Mouse (Mus musculus): ENCODE measurements at regions not wholly inside any gene's neighbourhood (a gene's known extent, or its start where the extent isn't known, plus 50 kb on each side); places are given as distances from the start of the nearest gene placed in this dataset.

DNA sequence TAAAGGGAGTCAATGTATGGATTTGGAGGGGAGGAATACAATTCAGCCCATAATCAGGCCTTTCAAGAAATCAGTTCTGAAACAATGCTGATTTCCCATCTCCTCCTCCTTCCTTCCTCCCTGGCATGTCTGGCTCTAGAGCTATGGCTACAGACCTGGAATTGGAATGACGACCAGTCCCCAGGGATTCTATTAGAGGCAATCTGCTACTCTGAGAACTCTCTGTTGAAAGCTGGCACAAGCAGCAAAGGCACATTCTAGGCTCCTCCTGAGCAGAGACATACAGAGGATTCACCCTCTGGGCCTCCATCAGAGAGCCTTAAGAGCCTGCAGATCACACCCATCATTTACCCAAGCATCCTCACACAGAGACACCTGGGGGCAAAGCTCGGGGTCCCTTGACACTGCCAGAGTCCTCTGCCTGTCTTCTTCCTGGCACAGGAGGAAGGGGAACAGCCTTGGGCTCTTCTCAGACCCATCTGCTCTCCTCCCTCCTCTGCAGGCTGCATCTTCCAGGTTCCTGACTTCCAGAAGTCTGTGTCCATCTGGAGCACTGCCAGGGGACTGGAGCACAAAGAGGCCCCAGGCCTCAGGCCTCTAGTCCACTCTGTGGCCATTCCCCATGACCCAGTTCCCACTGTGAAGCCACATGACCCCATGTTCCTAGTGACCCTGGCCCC, 176.2 kb downstream of the Rybp start:
- Histone ChIP-seq H3K36me3 (ENCODE audit: control insufficient read depth, insufficient read depth, low read length) (no peaks in the 10 kb centered on the region), H3K27ac (ENCODE audit: low read length) (no peak overlapping the region), H3K9me3 (ENCODE audit: control insufficient read depth, low read length) (no peaks in the 10 kb centered on the region), H3K4me1 (replicated peaks; ENCODE audit: control insufficient read depth, insufficient read depth, low read length) (peaks cover 11% of the 10 kb centered on the region), H3K4me3 (ENCODE audit: low read length) (no peak overlapping the region), H3K9ac (ENCODE audit: low read length) (no peak overlapping the region), H3K4me2 (ENCODE audit: low read depth, low read length) (no peak overlapping the region), H3K27me3 (ENCODE audit: control insufficient read depth, insufficient read depth, low read depth, low read length) (no peaks in the 10 kb centered on the region)
- no peak for ATAC-seq (ENCODE audit: low read depth)
- WGBS, result 68% methylated on average over 2 of the region's 2 CpGs

DNA sequence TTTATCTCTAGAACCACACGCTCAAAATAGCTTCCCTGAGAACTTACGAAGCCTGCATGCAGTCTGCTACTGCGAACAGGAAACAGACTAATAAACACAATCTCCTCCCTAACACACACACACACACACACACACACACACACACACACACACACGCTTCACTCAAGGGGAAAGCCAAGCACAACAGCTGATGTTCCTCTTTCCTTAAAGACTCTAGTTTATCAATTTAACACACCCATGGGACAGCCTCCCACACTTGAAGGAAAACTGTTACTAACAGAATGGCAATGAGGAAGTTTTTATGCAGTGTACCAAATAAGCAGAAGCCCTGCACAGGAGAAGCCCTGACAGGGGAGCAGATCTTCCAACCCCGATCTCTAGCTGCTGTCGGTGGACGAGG, 177.3 kb downstream of the Rybp start:
- WGBS, result 28% methylated on average over 7 of the region's 7 CpGs
- peak; percentile 77 for ATAC-seq (ENCODE audit: low read depth)
- Histone ChIP-seq H3K27me3 (ENCODE audit: control insufficient read depth, insufficient read depth, low read depth, low read length) (no peaks in the 10 kb centered on the region), H3K36me3 (ENCODE audit: control insufficient read depth, insufficient read depth, low read length) (no peaks in the 10 kb centered on the region), H3K9me3 (ENCODE audit: control insufficient read depth, low read length) (no peaks in the 10 kb centered on the region), H3K4me1 (replicated peaks; ENCODE audit: control insufficient read depth, insufficient read depth, low read length) (peaks cover 11% of the 10 kb centered on the region), H3K4me2 (ENCODE audit: low read depth, low read length) (no peak overlapping the region), H3K9ac (ENCODE audit: low read length) (no peak overlapping the region), H3K4me3 (ENCODE audit: low read length) (no peak overlapping the region), H3K27ac (ENCODE audit: low read length) (no peak overlapping the region)

DNA sequence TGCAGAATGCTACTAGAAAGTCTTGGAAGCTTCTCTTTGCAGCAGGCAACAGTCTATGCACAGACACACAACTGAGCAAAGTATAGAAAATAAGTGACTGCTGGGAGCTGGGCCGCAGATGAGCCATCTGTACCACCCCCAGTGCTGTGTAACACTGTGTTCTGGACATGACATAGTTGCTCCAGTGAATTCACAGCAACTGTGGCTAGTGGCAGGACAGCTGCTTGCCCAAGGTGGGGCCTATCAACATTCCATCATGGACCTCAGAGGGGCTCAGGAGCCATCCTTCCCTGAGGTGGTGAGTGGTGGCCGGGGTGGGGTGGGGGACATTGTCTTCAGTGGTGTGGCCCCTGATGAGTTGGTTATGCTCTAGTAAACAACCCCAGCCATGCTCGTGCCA, 177.9 kb downstream of the Rybp start:
- Histone ChIP-seq H3K4me3 (ENCODE audit: low read length) (no peak overlapping the region), H3K9ac (ENCODE audit: low read length) (no peak overlapping the region), H3K9me3 (ENCODE audit: control insufficient read depth, low read length) (no peaks in the 10 kb centered on the region), H3K4me1 (replicated peaks; ENCODE audit: control insufficient read depth, insufficient read depth, low read length) (peaks cover 11% of the 10 kb centered on the region), H3K36me3 (ENCODE audit: control insufficient read depth, insufficient read depth, low read length) (no peaks in the 10 kb centered on the region), H3K27ac (ENCODE audit: low read length) (0 out of 2 replicates have a peak overlapping the region, but pooled peaks have one; percentile 12), H3K4me2 (ENCODE audit: low read depth, low read length) (no peak overlapping the region), H3K27me3 (ENCODE audit: control insufficient read depth, insufficient read depth, low read depth, low read length) (no peaks in the 10 kb centered on the region)
- WGBS, result 69% methylated on average over 3 of the region's 3 CpGs
- ATAC-seq (ENCODE audit: low read depth), result no peak; the same call in 1 of the 2 replicates

DNA sequence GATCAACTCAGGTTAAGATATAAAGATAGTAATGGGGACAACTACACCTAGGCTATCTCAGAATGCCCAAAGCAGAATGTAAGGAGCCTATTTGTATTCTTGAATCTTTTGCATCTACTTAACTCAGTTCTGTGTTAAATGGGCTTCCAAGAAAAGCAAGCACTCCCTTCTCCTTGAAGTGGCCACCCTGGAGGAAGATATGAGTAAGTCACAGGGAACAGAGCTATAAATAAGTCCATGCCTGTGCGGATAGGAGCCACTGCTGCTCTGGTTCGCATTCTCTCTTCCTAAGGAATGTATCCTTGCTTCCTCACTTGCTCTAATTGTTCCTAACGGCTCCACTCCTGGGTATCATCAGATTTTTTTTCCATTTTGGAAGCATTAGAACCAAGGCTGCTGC, 179.8 kb downstream of the Rybp start:
- Histone ChIP-seq H3K9ac (ENCODE audit: low read length) (no peak overlapping the region), H3K9me3 (ENCODE audit: control insufficient read depth, low read length) (no peaks in the 10 kb centered on the region), H3K4me2 (ENCODE audit: low read depth, low read length) (no peak overlapping the region), H3K27me3 (ENCODE audit: control insufficient read depth, insufficient read depth, low read depth, low read length) (no peaks in the 10 kb centered on the region), H3K4me3 (ENCODE audit: low read length) (no peak overlapping the region), H3K36me3 (ENCODE audit: control insufficient read depth, insufficient read depth, low read length) (no peaks in the 10 kb centered on the region), H3K4me1 (replicated peaks; ENCODE audit: control insufficient read depth, insufficient read depth, low read length) (peaks cover 18% of the 10 kb centered on the region), H3K27ac (ENCODE audit: low read length) (no peak overlapping the region)
- WGBS, result 56% methylated on average over 3 of the region's 3 CpGs
- no peak for ATAC-seq (ENCODE audit: low read depth)

DNA sequence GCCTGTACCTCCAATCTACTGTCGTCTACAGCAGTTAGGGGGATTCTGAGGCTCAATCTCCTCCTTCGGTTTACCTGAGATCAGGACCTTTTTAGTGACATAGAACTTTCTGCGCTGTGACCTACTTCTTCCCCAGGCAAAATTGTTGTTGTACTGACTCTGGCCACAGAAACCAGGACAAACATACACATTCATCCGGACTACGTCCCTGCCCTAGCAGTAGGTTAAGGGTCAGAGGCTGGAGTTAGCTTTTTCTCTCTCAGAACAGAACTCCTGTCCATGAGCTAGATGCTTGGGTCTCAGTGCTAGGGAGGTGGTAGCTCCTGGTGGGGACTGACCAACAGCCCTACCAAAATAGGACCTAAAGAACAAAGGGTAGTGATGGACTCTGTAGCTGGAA, 180.2 kb downstream of the Rybp start:
- Histone ChIP-seq H3K9ac (ENCODE audit: low read length) (no peak overlapping the region), H3K4me3 (ENCODE audit: low read length) (no peak overlapping the region), H3K36me3 (ENCODE audit: control insufficient read depth, insufficient read depth, low read length) (no peaks in the 10 kb centered on the region), H3K27ac (ENCODE audit: low read length) (no peak overlapping the region), H3K4me1 (replicated peaks; ENCODE audit: control insufficient read depth, insufficient read depth, low read length) (peaks cover 21% of the 10 kb centered on the region), H3K4me2 (ENCODE audit: low read depth, low read length) (no peak overlapping the region), H3K27me3 (ENCODE audit: control insufficient read depth, insufficient read depth, low read depth, low read length) (no peaks in the 10 kb centered on the region), H3K9me3 (ENCODE audit: control insufficient read depth, low read length) (no peaks in the 10 kb centered on the region)
- 84% methylated on average over 5 of the region's 5 CpGs for WGBS
- ATAC-seq (ENCODE audit: low read depth), result no peak

DNA sequence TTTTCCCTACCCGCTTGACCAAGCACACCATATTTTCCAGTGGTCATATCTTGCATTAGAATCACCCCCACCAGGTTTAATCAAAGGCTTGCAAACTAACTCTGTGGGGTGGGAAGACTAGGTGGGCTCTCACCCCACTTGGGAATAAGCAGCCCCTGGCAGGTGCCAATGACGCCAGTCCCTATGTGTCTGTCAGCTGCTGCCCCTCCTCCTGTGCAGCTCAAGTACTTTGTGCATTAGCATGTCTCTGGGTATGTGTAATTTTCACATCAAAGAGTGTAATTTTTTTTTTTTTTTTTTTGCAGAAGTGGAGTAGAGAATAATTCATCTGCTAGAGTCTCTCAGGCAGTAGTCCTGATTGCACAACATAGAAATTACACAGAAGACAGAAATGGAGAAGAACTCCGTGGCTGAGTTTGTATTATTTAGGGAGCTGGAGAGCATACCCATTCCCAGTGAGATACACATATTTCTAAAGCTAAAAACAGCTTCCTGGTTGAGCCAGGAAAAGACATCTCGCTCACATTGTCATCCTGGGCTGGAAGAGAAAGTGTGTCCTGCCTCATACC, 186.6 kb downstream of the Rybp start:
- no peak overlapping the region for H3K27ac ChIP-seq (ENCODE audit: low read length)
- 57% methylated on average over 4 of the region's 4 CpGs for WGBS
- no peaks in the 10 kb centered on the region for H3K9me3 ChIP-seq (ENCODE audit: control insufficient read depth, low read length)

DNA sequence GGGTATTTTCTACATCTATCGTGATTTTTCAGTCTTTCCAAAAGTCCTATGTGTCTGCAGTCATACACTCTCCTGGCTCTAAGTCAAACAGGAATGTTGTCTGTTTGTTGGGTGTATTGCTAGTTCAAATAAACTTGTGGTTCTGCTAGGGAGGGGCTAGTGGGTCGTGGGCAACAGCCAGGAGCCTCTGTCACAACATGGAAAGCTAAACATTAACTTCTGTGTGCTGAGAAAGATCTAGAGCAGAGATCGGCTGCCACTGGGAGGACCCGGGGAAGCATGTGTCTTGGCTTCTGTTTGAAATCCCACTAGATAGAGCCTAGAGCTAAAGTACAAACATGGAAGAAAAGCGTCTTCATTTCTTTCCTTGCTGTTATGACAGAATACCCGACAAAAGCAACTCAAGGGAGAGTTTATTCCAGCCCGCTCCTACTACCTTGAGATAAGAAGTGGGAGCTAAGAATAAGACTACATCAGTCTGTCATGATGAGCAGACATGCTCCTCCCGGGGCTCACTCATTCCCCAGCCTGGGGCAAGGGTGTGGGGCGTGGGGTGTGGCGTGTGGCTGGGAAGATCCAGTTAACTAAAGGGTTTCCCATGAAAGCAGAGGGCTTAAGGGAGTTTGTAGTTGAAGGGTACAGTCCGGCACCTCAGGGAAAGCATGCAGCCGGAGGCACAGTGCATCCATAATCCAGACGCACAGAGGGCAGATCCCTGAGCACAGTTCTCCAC, 190.7 kb downstream of the Rybp start:
- no peak overlapping the region for H3K4me3 ChIP-seq (ENCODE audit: low read length)
- H3K36me3 ChIP-seq (ENCODE audit: control insufficient read depth, insufficient read depth, low read length), result no peaks in the 10 kb centered on the region
- H3K4me1 ChIP-seq (replicated peaks; ENCODE audit: control insufficient read depth, insufficient read depth, low read length), result peaks cover 4% of the 10 kb centered on the region; the same call in 1 of the 2 replicates
- whole genome bisulfite sequencing, result 52% methylated on average over 13 of the region's 13 CpGs
- H3K9me3 ChIP-seq (ENCODE audit: control insufficient read depth, low read length), result no peaks in the 10 kb centered on the region
- H3K4me2 ChIP-seq (ENCODE audit: low read depth, low read length), result no peak overlapping the region
- no peak overlapping the region for H3K9ac ChIP-seq (ENCODE audit: low read length)
- no peaks in the 10 kb centered on the region for H3K27me3 ChIP-seq (ENCODE audit: control insufficient read depth, insufficient read depth, low read depth, low read length)
- no peak overlapping the region for H3K27ac ChIP-seq (ENCODE audit: low read length)
- ATAC-seq (ENCODE audit: low read depth), result no peak

More for the DNA sequence above, 186.6 kb downstream of the Rybp start:
- no peak overlapping the region for H3K4me3 ChIP-seq (ENCODE audit: low read length)
- no peaks in the 10 kb centered on the region for H3K36me3 ChIP-seq (ENCODE audit: control insufficient read depth, insufficient read depth, low read length)
- 0 out of 2 replicates have a peak, but pooled peaks have one; percentile 19 for ATAC-seq (ENCODE audit: low read depth)
- no peak overlapping the region for H3K9ac ChIP-seq (ENCODE audit: low read length)
- H3K27me3 ChIP-seq (ENCODE audit: control insufficient read depth, insufficient read depth, low read depth, low read length), result no peaks in the 10 kb centered on the region
- no peak overlapping the region for H3K4me2 ChIP-seq (ENCODE audit: low read depth, low read length)
- H3K4me1 ChIP-seq (replicated peaks; ENCODE audit: control insufficient read depth, insufficient read depth, low read length), result peaks cover 14% of the 10 kb centered on the region

DNA sequence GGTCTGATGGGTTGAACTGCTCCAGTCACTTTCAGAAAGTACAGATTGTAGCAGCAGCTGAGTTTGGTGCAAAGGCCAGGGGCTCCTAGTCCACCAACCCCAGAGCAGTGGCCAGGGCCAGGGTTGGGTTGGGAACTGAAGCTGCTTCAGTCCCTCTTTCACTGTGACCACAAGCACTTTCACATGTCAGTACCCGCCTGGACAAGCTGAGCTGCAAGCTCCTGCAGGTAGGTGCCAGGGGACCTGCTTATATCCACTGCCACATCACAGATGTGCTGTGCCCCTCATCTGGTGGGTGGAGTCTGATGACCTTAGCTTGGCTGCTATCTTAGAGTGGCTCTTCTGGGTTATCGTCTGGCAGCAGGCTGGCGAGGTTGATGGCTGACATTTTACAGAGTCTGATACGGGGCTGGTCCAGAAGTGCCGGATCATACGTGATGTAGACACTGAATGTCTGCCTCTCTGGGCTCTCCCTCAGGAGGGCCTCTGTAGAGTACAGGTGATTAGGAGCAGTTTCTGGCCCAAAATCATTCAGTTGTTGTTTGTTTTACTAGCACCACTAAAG, 192.6 kb downstream of the Rybp start:
- H3K9me3 ChIP-seq (ENCODE audit: control insufficient read depth, low read length), result no peaks in the 10 kb centered on the region
- H3K36me3 ChIP-seq (ENCODE audit: control insufficient read depth, insufficient read depth, low read length), result no peaks in the 10 kb centered on the region
- no peak overlapping the region for H3K9ac ChIP-seq (ENCODE audit: low read length)
- no peaks in the 10 kb centered on the region for H3K27me3 ChIP-seq (ENCODE audit: control insufficient read depth, insufficient read depth, low read depth, low read length)
- no peak overlapping the region for H3K4me2 ChIP-seq (ENCODE audit: low read depth, low read length)
- ATAC-seq (ENCODE audit: low read depth), result no peak
- no peak overlapping the region for H3K4me3 ChIP-seq (ENCODE audit: low read length)
- no peaks in the 10 kb centered on the region for H3K4me1 ChIP-seq (replicated peaks; ENCODE audit: control insufficient read depth, insufficient read depth, low read length)
- WGBS, result 74% methylated on average over 6 of the region's 6 CpGs
- no peak overlapping the region for H3K27ac ChIP-seq (ENCODE audit: low read length)

DNA sequence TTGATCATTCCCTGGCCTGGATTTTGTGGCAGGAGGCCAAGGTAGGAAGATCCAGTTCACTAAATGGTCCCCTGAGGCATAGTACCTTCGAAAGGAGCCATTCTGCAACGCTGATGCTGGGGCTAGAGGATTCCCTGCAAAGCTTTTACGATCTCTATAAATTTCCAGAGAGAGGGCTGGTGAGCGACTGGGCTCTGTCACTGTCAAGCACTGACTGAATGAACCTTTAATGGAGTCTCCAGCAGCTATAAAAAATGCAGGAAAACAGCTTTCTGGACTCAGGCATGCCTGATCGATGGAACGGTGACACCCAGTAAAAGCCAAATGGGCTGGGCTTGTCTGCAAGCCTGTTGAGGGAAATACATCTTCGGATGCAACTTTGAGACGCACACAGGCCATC, 194.4 kb downstream of the Rybp start:
- H3K4me3 ChIP-seq (ENCODE audit: low read length), result no peak overlapping the region
- H3K27ac ChIP-seq (ENCODE audit: low read length), result no peak overlapping the region
- ATAC-seq (ENCODE audit: low read depth), result peak; percentile 5; the same call in 1 of the 2 replicates
- no peaks in the 10 kb centered on the region for H3K36me3 ChIP-seq (ENCODE audit: control insufficient read depth, insufficient read depth, low read length)
- H3K27me3 ChIP-seq (ENCODE audit: control insufficient read depth, insufficient read depth, low read depth, low read length), result no peaks in the 10 kb centered on the region
- H3K9ac ChIP-seq (ENCODE audit: low read length), result no peak overlapping the region
- 55% methylated on average over 8 of the region's 8 CpGs for WGBS
- H3K4me2 ChIP-seq (ENCODE audit: low read depth, low read length), result no peak overlapping the region
- H3K9me3 ChIP-seq (ENCODE audit: control insufficient read depth, low read length), result no peaks in the 10 kb centered on the region
- H3K4me1 ChIP-seq (replicated peaks; ENCODE audit: control insufficient read depth, insufficient read depth, low read length), result no peaks in the 10 kb centered on the region

All from lung, embryonic 16.5 days (tissue).